Mouse (Mus musculus): ENCODE data around the gene Kdm8. TPM values are rescaled to one million over a fixed set of nuclear protein-coding genes. Genes with fewer than 3 reads are reported as not detected.
"Not testable (repeated sequence)": the region's sequence is repeated elsewhere in the genome, so short reads cannot be mapped to it uniquely, and the experiment has no call there.

Kdm8 gene
- polyA plus RNA-seq, 1 experiment from 2014 or later = 5.4 TPM

DNA sequence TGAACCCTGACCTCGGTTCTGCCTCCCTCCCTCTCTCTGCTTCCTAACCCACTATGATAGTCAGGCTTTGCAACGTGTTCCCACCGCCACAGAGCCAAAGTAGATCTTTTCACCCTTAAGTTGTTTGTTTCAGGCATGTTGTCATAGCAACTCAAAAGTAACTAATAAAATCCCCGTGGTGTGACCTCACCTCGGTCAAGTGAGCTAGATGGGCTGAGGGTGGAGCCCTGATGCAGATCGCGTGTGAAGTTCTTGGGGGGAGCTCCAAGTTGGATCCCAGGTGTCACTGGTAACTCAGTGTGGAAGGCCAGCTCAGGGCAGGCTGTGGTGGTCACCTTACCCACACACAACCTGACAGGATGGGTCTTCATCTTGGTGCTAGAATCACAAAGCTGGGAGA is 16.1 kb upstream of the Kdm8 start:
- Histone ChIP-seq H3K4me1 (replicated peaks) (peaks cover 9% of the 10 kb centered on the region), H3K27me3 (no peaks in the 10 kb centered on the region), H3K27ac (no peak overlapping the region), H3K9ac (no peak overlapping the region), H3K4me2 (no peak overlapping the region), H3K9me3 (no peaks in the 10 kb centered on the region; the same call in 1 of the 2 replicates), H3K36me3 (no peaks in the 10 kb centered on the region), H3K4me3 (no peak overlapping the region)
- WGBS = 85% methylated on average over 7 of the region's 7 CpGs
- no peak for ATAC-seq (ENCODE audit: low FRiP score)

DNA sequence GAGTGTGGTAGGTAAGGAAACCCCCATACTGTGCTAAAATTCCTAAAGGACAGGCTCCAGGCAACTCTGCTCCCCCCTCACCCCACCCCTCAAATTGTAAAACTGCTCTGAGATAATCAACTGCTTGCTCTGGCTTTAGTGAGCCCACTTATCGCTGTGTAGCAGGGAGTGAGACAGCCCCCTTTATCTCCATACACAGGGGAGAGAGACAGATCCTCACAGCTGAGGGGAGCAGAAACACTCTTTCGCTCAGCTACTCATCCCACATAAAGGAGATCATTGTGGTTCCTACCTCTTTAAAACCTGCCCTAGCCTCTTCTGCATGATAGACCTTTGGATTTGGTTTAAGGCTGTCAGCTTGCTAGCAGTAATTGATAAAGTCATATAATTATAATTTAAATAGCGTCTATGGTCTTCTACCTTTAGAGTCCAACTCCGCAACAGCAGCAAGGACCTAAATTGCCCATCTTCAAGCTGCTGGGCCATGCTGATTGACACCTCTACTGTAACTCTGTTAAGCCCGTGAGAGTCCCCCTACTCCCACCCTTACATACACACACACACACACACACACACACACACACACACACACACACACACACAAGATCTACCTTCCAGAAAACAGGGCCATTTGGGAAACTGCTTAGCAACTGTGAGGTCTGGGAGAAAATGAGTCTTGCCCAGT is 15.5 kb upstream of the Kdm8 start:
- H3K9ac ChIP-seq; H3K27ac ChIP-seq; H3K27me3 ChIP-seq; H3K4me3 ChIP-seq; H3K36me3 ChIP-seq; ATAC-seq (ENCODE audit: low FRiP score); H3K4me1 ChIP-seq (replicated peaks); H3K4me2 ChIP-seq; H3K9me3 ChIP-seq: not testable (repeated sequence)
- 71% methylated on average over 5 of the region's 5 CpGs for WGBS

DNA sequence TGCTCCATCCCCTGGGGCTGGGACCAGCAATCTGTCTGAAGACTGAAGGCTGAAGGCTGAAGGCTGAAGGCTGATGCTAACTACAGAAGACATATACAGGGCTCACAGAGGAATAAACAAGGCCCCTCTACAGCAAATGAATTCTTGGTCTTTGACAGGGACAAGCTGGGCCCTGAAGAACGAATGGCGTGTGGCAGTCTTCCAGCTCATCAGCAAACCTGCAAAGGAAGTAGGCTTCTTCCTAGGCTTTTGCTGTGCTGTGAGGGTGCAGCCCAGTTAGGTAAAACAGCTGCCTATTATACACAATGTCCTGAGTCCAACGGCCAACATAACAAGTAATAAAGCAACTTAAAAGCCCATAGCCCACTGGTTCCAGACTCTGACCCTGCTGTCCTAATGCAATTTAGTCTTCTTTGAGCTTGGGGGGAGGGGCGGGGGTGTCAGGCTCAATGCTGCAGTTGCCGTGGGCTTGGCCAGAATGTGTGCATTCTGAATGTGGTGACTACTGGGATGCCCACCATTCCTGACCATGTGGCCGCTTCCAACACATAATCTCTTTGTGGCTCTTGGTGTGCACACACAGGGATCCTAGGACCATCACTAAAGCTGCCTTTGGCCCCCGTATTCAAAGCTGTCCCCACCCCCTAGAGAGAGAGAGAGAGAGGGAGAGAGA is 14.2 kb upstream of the Kdm8 start:
- no peaks in the 10 kb centered on the region; the same call in 1 of the 2 replicates for H3K9me3 ChIP-seq
- no peak overlapping the region for H3K4me3 ChIP-seq
- H3K27ac ChIP-seq = peak overlapping the region; percentile 35; the same call in 1 of the 2 replicates
- H3K4me1 ChIP-seq (replicated peaks) = peaks cover 19% of the 10 kb centered on the region
- no peak overlapping the region for H3K9ac ChIP-seq
- H3K27me3 ChIP-seq = no peaks in the 10 kb centered on the region
- H3K36me3 ChIP-seq = no peaks in the 10 kb centered on the region
- no peak overlapping the region for H3K4me2 ChIP-seq
- WGBS = 63% methylated on average over 7 of the region's 7 CpGs
- no peak for ATAC-seq (ENCODE audit: low FRiP score)

DNA sequence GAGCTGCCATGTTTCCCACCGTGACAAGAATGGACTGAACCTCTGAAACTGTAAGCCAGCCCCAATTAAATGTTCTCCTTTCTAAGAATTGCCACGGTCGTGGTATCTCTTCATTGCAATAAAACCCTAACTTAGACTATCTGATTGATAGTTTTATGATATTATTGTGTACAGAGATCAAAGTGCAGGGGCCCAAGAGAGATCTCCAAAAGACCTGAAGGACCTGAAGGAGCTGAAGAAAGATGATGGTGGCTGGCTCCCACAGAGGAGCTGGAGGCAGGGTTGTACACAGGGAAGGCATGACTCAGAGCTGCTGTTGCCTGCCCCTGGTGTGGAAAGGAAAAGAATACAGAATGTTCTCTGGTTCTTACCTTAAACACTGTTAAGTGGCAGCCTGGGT is 10.6 kb upstream of the Kdm8 start:
- Histone ChIP-seq H3K9ac (no peak overlapping the region), H3K4me3 (no peak overlapping the region), H3K27me3 (no peaks in the 10 kb centered on the region), H3K27ac (no peak overlapping the region), H3K36me3 (no peaks in the 10 kb centered on the region), H3K9me3 (no peaks in the 10 kb centered on the region; the same call in 1 of the 2 replicates), H3K4me1 (replicated peaks) (peaks cover 22% of the 10 kb centered on the region), H3K4me2 (no peak overlapping the region)
- no peak for ATAC-seq (ENCODE audit: low FRiP score)
- WGBS = 90% methylated on average over 3 of the region's 3 CpGs

DNA sequence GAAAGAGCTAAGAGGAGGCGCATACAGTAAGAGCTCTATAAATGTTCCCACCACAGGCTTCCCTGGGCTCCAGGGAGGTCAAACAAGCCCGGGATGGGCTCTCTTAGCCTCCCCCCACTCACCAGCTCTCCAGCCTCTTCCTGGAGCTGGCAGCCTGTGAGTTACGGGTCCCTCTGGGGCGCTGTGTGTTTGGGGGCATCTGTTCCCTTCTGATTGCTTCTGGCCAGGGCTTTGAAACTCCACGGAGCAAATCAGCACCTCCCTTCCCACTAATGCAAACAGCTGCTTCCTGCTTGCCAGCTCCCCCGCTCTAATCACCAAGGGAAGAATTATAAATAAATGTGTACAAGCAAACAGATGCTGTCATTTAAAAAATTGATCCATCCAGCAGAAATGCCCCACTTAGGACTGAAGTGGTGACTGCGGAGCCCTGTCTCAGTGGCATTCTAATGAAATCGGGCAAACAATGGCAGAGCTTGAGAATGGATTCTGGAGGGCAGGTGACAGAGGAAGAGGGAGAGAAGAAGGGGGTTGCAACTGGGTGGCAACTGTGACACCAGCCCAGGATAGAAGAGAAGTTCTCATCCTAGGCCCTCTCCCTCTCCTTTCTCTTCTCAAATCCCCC is 9.7 kb upstream of the Kdm8 start:
- Histone ChIP-seq H3K4me1 (replicated peaks) (peaks cover 21% of the 10 kb centered on the region), H3K9ac (0 out of 2 replicates have a peak overlapping the region, but pooled peaks have one; percentile 29), H3K4me3 (no peak overlapping the region), H3K4me2 (no peak overlapping the region), H3K36me3 (no peaks in the 10 kb centered on the region), H3K27ac (peak overlapping the region; percentile 71), H3K27me3 (no peaks in the 10 kb centered on the region), H3K9me3 (no peaks in the 10 kb centered on the region; the same call in 1 of the 2 replicates)
- peak; percentile 77; the same call in 1 of the 2 replicates for ATAC-seq (ENCODE audit: low FRiP score)
- 31% methylated on average over 8 of the region's 8 CpGs for WGBS

DNA sequence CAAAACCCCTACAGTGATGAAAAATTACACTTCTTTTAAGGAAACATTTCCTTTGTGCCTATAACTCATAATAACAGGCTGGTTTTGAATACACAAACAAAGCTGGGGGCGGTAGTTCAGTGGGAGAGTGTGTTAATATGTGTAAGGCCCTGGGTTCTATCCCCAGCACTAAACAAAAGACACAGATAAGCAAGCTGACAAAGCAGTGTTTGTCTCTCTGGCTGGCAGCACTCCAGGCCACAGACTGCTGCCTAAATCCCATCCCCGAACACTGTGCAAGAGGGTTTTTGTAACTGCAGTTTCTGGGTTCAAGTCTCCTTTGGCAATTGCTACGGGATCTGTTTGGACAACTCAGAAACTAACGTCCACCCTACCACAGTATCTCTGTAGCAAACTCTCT is 2.2 kb upstream of the Kdm8 start:
- ATAC-seq (ENCODE audit: low FRiP score) = no peak
- no peak overlapping the region for H3K9ac ChIP-seq
- H3K4me3 ChIP-seq = no peak overlapping the region
- no peaks in the 10 kb centered on the region for H3K27me3 ChIP-seq
- H3K36me3 ChIP-seq = no peaks in the 10 kb centered on the region; the same call in 1 of the 2 replicates
- 70% methylated on average over 4 of the region's 4 CpGs for WGBS
- H3K27ac ChIP-seq = no peak overlapping the region
- no peaks in the 10 kb centered on the region for H3K9me3 ChIP-seq
- H3K4me2 ChIP-seq = no peak overlapping the region
- H3K4me1 ChIP-seq (replicated peaks) = peaks cover 23% of the 10 kb centered on the region

DNA sequence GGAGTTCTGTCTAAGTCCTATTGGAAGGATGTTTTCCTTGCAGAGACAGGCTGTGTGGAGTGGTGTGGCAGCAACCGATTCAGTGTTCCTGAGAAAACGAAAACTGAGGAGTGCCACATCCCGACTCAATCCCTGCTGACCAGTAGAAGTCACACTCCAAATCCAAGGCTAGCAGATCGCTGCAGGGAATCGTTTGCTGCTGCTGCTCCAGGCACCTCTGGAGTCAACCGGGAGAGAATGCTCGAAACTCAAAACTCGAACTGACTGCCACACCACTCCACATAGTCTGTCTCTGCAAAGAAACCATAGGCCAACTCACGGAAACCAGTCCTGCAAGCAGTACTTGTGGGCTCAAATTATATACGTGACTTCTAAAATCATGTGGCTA is 406 bp upstream of the Kdm8 start:
- Histone ChIP-seq H3K27ac (peak overlapping the region; percentile 98), H3K4me3 (peak overlapping the region; percentile 59), H3K36me3 (no peaks in the 10 kb centered on the region; the same call in 1 of the 2 replicates), H3K27me3 (no peaks in the 10 kb centered on the region), H3K4me2 (peak overlapping the region; percentile 71), H3K9ac (peak overlapping the region; percentile 74), H3K9me3 (no peaks in the 10 kb centered on the region), H3K4me1 (replicated peaks) (peaks cover 23% of the 10 kb centered on the region)
- WGBS = 36% methylated on average over 10 of the region's 10 CpGs
- no peak; the same call in 1 of the 2 replicates for ATAC-seq (ENCODE audit: low FRiP score)

DNA sequence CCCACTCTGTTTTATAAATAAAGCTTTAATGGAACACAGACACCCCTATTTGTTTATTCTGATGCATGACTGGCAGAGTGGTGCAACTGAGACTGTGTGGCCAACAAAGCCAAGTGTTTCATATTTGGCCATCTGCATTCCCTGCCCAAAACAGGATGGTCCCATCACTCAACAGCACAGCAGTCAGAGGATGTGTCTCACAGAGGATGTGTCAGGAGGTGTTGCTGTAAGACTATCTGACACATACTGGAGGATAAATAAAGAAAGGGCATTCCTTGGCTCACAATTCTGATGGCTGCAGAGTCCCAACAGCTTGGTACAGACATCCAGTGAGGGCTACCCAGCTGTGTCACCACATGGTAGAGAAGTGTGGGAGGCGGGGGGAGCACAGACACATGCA is 6.2 kb downstream of the Kdm8 start:
- peaks cover 5% of the 10 kb centered on the region for H3K4me1 ChIP-seq (replicated peaks)

DNA sequence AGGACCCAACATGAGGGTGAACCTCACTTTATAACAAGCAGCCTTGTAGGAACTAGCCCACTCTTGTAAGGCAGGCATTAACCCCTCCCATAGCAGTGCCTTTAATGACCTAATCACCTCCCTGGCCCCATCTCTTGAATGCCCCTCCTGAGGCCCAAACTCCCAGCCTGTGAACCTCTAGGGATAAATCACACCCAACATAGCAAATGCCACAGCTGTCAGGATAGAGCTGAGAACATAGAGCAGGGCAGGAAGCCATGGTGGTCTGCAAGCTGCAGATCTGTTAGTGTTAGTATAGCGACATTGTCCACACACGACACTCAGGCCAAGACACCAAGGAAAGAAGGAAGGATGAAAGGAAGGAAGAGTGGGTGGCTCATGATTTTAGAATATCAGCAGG is 6.6 kb downstream of the Kdm8 start:
- Histone ChIP-seq H3K4me2 (no peak overlapping the region), H3K9me3 (no peaks in the 10 kb centered on the region), H3K4me1 (replicated peaks) (peaks cover under 1% of the 10 kb centered on the region; the same call in 1 of the 2 replicates), H3K27ac (no peak overlapping the region), H3K9ac (no peak overlapping the region), H3K4me3 (no peak overlapping the region), H3K36me3 (peaks cover 21% of the 10 kb centered on the region), H3K27me3 (no peaks in the 10 kb centered on the region)
- ATAC-seq (ENCODE audit: low FRiP score) = no peak
- 79% methylated on average over 2 of the region's 2 CpGs for WGBS

More for the DNA sequence above, 6.2 kb downstream of the Kdm8 start:
- no peak for ATAC-seq (ENCODE audit: low FRiP score)
- 80% methylated on average over 1 of the region's 1 CpGs for WGBS
- Histone ChIP-seq H3K4me3 (no peak overlapping the region), H3K4me2 (no peak overlapping the region), H3K27ac (no peak overlapping the region), H3K9me3 (no peaks in the 10 kb centered on the region), H3K36me3 (peaks cover 17% of the 10 kb centered on the region), H3K27me3 (no peaks in the 10 kb centered on the region), H3K9ac (no peak overlapping the region)

DNA sequence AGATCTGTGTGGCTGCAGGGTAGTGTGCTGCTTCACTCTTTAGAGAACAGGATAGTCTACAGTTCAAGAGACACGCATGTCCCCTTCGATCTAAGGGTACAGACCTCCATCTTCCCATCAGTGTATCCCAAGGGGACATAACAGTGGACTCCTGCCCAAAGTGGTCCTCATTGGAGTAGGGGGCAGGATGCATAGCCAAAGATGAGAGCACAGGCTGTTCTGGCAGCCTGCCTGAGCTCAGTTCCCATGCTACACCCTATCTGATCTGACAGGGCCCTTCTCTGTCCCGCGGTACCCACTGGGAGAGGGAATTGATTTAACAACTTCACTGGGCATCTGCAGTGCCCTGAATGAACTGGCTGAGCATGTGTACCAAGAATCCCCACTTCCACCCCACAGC is 9.2 kb downstream of the Kdm8 start:
- H3K9me3 ChIP-seq = no peaks in the 10 kb centered on the region
- no peak for ATAC-seq (ENCODE audit: low FRiP score)
- no peaks in the 10 kb centered on the region for H3K4me1 ChIP-seq (replicated peaks)
- no peak overlapping the region for H3K9ac ChIP-seq
- no peak overlapping the region for H3K4me2 ChIP-seq
- peaks cover 32% of the 10 kb centered on the region for H3K36me3 ChIP-seq
- H3K27me3 ChIP-seq = no peaks in the 10 kb centered on the region
- no peak overlapping the region for H3K27ac ChIP-seq
- no peak overlapping the region for H3K4me3 ChIP-seq
- 92% methylated on average over 4 of the region's 4 CpGs for WGBS

DNA sequence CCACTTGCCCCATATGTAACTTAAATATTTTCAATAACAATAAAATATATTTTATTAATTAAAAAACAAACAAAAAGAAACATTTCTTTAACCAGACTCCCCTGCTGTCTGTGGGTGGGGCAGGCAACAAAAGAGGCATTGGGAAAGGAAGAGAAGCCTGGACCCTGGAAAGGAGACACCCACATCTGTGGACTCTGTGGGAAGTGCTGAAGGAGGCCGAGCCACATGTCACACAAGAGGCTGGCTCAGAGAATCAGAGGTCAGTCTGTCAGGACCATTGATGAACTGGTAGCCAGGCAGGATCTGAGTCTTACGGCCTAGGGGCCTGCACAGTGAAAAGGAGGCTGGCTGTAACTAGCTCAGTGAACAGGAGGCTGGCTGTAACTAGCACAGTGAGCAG is 17.7 kb downstream of the Kdm8 start:
- no peak for ATAC-seq (ENCODE audit: low FRiP score)
- Histone ChIP-seq H3K4me1 (replicated peaks) (peaks cover 11% of the 10 kb centered on the region), H3K36me3 (peaks cover 24% of the 10 kb centered on the region), H3K27ac (no peak overlapping the region), H3K4me2 (no peak overlapping the region), H3K9me3 (no peaks in the 10 kb centered on the region), H3K9ac (no peak overlapping the region), H3K27me3 (no peaks in the 10 kb centered on the region), H3K4me3 (no peak overlapping the region)
- 43% methylated on average over 2 of the region's 2 CpGs for WGBS

DNA sequence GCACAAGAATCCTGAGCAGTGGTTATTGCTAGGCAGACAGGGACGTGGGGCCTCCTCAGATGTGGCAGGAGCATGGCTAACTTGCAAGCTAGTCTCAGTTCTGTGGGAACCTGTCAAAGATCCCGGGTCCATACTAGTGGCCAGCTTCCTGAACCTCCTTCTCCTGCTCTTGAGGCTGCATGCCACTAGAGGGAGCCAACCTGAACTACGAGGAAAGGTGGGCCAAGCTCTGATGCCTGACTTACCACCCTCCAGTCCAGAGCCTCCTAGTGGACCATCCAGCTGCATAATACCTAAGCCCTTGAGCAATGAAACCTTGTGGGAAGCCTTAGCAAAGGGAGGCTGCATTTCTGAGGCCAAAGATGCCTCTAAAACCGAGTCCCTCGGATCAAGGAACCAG is 25.5 kb downstream of the Kdm8 start:
- Histone ChIP-seq H3K27me3 (no peaks in the 10 kb centered on the region), H3K4me2 (no peak overlapping the region), H3K4me3 (no peak overlapping the region), H3K9ac (no peak overlapping the region), H3K9me3 (no peaks in the 10 kb centered on the region), H3K36me3 (peaks cover 58% of the 10 kb centered on the region), H3K27ac (no peak overlapping the region), H3K4me1 (replicated peaks) (peaks cover 18% of the 10 kb centered on the region)
- WGBS = 32% methylated on average over 5 of the region's 5 CpGs
- ATAC-seq (ENCODE audit: low FRiP score) = no peak
